Mouse (Mus musculus): ENCODE data around the gene Stk39. TPM values are rescaled to one million over a fixed set of nuclear protein-coding genes. Genes with fewer than 3 reads are reported as not detected.

The Stk39 gene
- total RNA-seq, 4 experiments from 2014 or later = 63.7 to 93.6 (median 79.1) TPM

Other genes with a start within 250 kb of the Stk39 start
- gene 4933409G03Rik, start 110.1 kb upstream of the Stk39 start, total RNA-seq (2022) = not detected
- gene 4932414N04Rik, start 184.2 kb upstream of the Stk39 start, total RNA-seq (2022) = not detected